Mouse (Mus musculus) frontal cortex, adult (tissue): ENCODE data around the gene Gatad2b.
"Not testable (repeated sequence)": the region's sequence is repeated elsewhere in the genome, so short reads cannot be mapped to it uniquely, and the experiment has no call there.

ENCODE experiments used
- ATAC-seq: cut with Nextera tagmentation; 2 replicates; pipeline ENCODE4 v1.9.2; 2017; ENCODE audit warnings: mild to moderate bottlenecking, moderate library complexity, mixed read lengths; ENCODE audit not compliant: low TSS enrichment

Gene Gatad2b

GRCm38 (mm10) chr3:90265932-90266741 lies 26.8 kb upstream of the Gatad2b start:
- peak; percentile 14; the same call in 1 of the 2 replicates for ATAC-seq

- no peak for ATAC-seq
Measured at GRCm38 (mm10) chr3:90266901-90267775, 25.8 kb upstream of the Gatad2b start.

GRCm38 (mm10) chr3:90268190-90268589 lies 24.8 kb upstream of the Gatad2b start:
- no peak for ATAC-seq

- ATAC-seq = no peak
Measured at GRCm38 (mm10) chr3:90268971-90269370, 24.0 kb upstream of the Gatad2b start.

- no peak for ATAC-seq
Measured at GRCm38 (mm10) chr3:90270784-90271183, 22.2 kb upstream of the Gatad2b start.

- no peak for ATAC-seq
Measured at GRCm38 (mm10) chr3:90272170-90272569, 20.8 kb upstream of the Gatad2b start.

GRCm38 (mm10) chr3:90273855-90274254 lies 19.1 kb upstream of the Gatad2b start:
- no peak for ATAC-seq

- no peak for ATAC-seq
Measured at GRCm38 (mm10) chr3:90275286-90275685, 17.7 kb upstream of the Gatad2b start.

- no peak for ATAC-seq
Measured at GRCm38 (mm10) chr3:90276858-90277257, 16.1 kb upstream of the Gatad2b start.

GRCm38 (mm10) chr3:90277793-90278192 lies 15.2 kb upstream of the Gatad2b start:
- no peak for ATAC-seq

GRCm38 (mm10) chr3:90278211-90278610 lies 14.8 kb upstream of the Gatad2b start:
- no peak for ATAC-seq

GRCm38 (mm10) chr3:90279216-90279615 lies 13.8 kb upstream of the Gatad2b start:
- ATAC-seq = no peak

GRCm38 (mm10) chr3:90279743-90280142 lies 13.2 kb upstream of the Gatad2b start:
- ATAC-seq = no peak

GRCm38 (mm10) chr3:90280708-90281107 lies 12.3 kb upstream of the Gatad2b start:
- ATAC-seq = peak; percentile 55

GRCm38 (mm10) chr3:90284150-90284549 lies 8.8 kb upstream of the Gatad2b start:
- ATAC-seq = no peak

- not testable (repeated sequence) for ATAC-seq
Measured at GRCm38 (mm10) chr3:90289403-90289802, 3.6 kb upstream of the Gatad2b start.

- no peak for ATAC-seq
Measured at GRCm38 (mm10) chr3:90290602-90291001, 2.4 kb upstream of the Gatad2b start.

- ATAC-seq = no peak
Measured at GRCm38 (mm10) chr3:90291982-90292344, 1.0 kb upstream of the Gatad2b start.

- 0 out of 2 replicates have a peak, but pooled peaks have one; percentile 14 for ATAC-seq
Measured at GRCm38 (mm10) chr3:90293352-90294063, 530 bp downstream of the Gatad2b start.

- 0 out of 2 replicates have a peak, but pooled peaks have one; percentile 1 for ATAC-seq
Measured at GRCm38 (mm10) chr3:90294064-90294440, 1.1 kb downstream of the Gatad2b start.

GRCm38 (mm10) chr3:90294651-90295050 lies 1.7 kb downstream of the Gatad2b start:
- ATAC-seq = no peak

GRCm38 (mm10) chr3:90305801-90306200 lies 12.8 kb downstream of the Gatad2b start:
- no peak for ATAC-seq
